Mouse (Mus musculus) adrenal gland, adult 2 months (tissue): ENCODE measurements around the gene Nlrp3. TPM values are rescaled to one million over a fixed set of nuclear protein-coding genes. Genes with fewer than 3 reads are reported as not detected.

ENCODE experiments used
- DNase-seq: peaks from one replicate; pipeline ENCODE4 v3.0.0; 2021
- long read RNA-seq: library from polyadenylated mRNA; stranded (forward); transcript quantifications from one replicate; pipeline ENCODE4 v2.0.0, GENCODE M21; 2021
- polyA plus RNA-seq: library from polyadenylated mRNA; depleted of rRNA; stranded (reverse); fragments of >200 nt; gene quantifications from 2 replicates; pipeline ENCODE4 v1.2.3, GENCODE M21; 2012; rRNA removed
- total RNA-seq, 2 experiments: library from RNA; stranded (reverse); gene quantifications; 2 replicates each; pipeline ENCODE4 v1.2.3; 2021

Nlrp3 gene
- 1 to 10 TPM; 1.3 to 1.8 TPM for total RNA-seq
- polyA plus RNA-seq, result 0.26 and 0.29 TPM in 2 replicates
- long read RNA-seq, result 0 reads

DNA sequence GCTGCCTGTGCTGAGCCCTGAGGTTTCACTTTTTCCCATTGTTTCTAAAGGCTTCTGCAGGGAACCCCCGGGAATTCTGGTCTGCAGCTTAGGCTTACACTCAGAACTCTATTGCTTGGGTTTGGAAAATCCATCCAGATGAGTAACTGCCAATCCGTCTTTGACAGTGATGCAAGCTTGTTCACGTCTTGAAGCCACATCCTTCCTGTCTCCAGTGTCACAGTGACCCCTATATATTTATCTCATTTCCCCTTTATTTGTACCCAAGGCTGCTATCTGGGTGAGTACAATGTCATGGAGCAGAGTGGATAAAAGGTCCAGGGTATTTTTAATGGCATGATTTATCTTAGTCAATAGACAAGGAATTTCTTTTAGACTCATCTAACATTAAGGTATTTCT is at the start of gene Nlrp3:
Gene Nlrp3 (plus strand): TSS at position 245 of the 400 bp plus-strand sequence.
- DNase-seq, result no peak

GRCm38 (mm10) chr11:59496672-59497310 is 44.6 kb upstream of the Nlrp3 start:
- no peak for DNase-seq

GRCm38 (mm10) chr11:59497747-59498146 is 43.6 kb upstream of the Nlrp3 start:
- no peak for DNase-seq

DNA sequence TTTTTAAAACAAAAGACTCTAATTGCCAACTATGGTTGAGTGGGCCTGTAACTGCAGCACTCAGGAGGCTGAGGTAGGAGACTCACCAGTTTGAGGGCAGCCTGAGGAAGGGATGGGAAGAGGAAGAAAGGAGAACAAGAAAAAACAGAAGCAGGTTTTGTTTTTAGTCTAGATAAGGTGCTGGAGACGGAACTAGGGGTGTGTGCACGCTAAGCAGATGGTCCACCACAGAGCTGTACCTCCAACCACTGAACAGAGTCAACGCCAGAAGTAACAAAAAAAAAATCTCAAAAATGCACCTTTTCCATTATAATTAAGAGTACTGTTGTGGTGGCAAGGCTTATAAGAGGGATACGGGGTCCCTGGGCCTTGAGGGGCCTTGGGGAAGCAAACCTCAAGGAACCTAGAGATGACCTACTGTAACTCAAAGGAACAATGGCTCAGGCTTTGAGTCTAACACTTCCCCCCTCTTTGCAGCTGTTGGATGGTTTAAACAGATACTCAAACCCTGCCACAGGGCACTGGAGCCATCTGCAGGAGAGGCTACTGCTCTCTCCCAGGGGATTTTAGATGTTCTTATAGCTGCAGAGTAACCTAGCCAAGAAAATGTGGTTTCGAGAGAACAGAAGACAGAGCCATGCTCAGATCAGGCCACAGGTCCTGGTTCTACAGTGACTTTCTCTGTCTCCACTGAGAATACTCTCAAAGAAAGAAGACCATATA is 39.2 kb upstream of the Nlrp3 start:
- no peak for DNase-seq

- peak; percentile 73 for DNase-seq
These were observed 36.0 kb upstream of the Nlrp3 start for GRCm38 (mm10) chr11:59505351-59505838.

GRCm38 (mm10) chr11:59505839-59506712 is 35.3 kb upstream of the Nlrp3 start:
- DNase-seq, result peak; percentile 94

DNA sequence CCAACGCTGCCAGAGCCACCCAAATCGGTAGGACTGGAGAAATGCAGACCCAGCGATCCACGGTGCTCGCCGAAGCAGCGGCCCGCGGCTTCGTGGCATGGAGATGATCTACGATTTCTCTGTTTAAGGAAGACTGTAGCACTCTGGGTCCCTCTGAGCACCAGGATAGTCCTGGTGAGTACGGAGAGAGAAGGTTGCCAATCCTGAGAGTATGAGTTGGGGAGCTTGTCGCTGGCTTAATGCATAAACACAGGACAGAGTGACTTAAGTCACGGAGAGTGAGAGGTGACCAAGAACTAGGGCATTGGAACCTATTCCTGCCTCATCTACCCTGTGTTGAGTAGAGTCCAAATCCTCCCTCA is 34.7 kb upstream of the Nlrp3 start:
- no peak for DNase-seq

DNA sequence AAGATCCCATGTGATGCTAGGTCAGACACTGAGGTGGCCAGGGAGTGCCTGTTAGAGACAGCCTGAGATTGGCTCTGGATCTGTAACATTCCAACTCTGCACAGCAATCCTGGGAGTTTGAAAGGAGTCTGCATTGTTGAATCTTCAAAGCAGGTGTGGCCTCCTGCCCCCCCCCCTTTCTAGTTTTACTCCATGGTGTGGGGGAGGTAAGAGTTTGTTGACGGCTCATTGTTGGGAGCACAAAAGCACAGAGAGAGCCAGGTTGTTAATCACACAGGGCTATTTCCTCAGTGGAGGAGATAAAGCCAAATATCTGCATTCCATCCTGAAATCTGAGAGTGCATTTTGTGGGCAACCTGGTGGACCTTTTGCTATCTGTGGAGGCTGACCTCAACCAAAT is 29.8 kb upstream of the Nlrp3 start:
- DNase-seq, result no peak

- no peak for DNase-seq
These were observed 28.6 kb upstream of the Nlrp3 start for GRCm38 (mm10) chr11:59512733-59513132.

DNA sequence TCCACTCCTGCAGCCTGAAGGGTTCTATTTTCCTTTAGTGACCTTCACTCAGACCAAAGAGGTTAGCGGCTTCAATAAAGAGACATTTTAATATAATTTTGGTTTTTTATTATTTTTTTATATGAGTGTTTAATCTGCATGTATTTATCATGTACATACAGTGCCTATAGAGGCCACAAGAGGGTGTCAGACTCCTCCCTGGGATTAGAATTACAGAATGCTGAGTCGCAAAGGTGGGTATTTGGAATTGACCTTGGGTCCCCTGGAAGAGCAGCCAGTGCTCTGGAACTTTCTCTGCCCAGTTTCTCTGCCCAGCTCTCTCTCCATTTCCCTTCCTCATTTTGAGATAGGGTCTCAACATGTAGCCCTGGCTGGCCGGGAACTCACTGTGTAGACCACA is 27.8 kb upstream of the Nlrp3 start:
- no peak for DNase-seq

GRCm38 (mm10) chr11:59514381-59514780 is 27.0 kb upstream of the Nlrp3 start:
- DNase-seq, result no peak

GRCm38 (mm10) chr11:59514789-59515188 is 26.6 kb upstream of the Nlrp3 start:
- no peak for DNase-seq

GRCm38 (mm10) chr11:59517441-59517840 is 23.9 kb upstream of the Nlrp3 start:
- DNase-seq, result no peak

- DNase-seq, result no peak
These were observed 23.1 kb upstream of the Nlrp3 start for GRCm38 (mm10) chr11:59518226-59518625.

DNA sequence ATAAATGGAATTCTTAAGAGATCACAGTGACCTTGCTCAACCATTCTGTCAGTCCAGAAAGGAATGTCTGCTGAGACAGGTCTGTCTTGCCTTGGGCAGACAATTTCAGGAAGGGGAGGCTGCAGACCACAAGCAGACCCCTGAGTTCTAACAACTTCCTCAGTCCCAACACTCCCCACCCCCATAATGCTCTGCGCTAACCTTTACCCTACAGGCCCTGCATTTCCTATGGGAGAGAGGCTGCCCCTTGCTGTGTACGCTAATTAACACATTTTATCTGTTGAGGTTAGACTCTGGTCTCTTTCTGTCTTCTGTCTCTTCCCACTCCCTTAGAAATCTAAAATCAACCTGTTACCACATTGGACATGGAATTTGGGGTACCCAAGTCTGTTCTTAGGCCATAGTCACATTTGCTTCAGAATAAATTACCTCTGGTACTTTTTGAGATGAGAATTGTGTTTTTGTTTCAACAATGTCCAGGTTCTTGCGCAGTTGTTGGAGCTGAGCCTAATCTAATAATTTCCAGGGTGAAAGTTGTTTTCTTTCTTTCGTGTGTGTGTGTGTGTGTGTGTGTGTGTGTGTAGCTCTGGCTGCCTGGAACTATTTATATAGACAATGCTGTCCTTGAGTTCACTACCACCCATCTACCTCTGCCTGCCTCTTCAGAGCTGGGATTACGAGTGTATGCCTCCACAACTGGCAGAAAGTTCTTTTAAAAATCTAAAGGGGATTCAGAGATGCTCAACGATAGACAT is 21.4 kb upstream of the Nlrp3 start:
- no peak for DNase-seq

DNA sequence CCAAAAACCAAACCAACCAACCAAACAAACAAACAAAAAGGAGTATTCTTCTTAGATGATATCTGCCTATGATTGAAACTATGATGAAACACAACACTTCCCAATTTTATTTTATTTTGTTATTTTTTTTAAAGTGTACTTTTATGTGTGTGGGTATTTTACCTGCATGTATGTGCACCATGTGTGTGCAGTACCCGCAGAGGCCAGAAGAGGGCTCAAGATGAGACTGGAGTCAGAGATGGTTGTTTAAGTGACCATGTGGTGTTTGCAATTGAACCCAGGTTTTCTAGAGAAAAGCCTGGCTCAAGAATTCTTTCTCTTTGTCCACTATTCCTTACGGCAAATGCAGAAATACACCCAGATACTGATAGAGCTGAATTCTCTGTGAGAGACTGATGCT is 17.2 kb upstream of the Nlrp3 start:
- DNase-seq, result no peak

GRCm38 (mm10) chr11:59525237-59525636 is 16.1 kb upstream of the Nlrp3 start:
- DNase-seq, result peak; percentile 72

DNA sequence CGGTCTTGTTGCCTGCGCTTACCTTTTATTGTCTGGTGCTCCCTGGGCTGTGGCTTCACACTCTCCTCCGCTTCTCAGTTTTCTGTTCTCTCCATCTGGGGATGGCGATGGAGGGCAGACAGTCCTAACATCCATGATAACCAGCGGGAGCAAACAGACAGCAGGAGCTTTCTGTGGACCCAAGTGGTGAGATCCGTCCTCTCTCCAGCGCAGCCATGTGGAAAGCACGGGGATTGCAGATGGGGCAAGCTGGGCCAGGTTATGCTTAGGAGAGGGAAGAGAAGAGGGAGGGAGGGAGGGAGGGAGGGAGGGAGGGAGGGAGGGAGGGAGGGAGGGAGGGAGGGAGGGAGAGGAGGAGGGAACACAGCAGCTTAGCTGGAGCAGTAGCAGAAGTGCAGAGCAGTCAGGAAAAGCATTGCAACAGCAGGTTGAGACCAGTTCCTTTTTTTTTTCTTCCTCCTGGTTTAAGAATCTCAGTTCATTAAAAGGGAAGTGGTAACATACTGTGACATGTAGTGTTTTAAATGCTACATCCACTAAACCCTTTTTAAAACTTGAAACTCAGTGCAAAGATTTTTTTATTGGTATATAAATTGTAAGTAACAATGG is 14.8 kb upstream of the Nlrp3 start, which contains the start of gene Zkscan17:
Gene Zkscan17 (minus strand): TSS at position 280 of the 609 bp plus-strand sequence.
- peak; percentile 30 for DNase-seq

GRCm38 (mm10) chr11:59530221-59530620 is 11.1 kb upstream of the Nlrp3 start:
- no peak for DNase-seq

GRCm38 (mm10) chr11:59530870-59531535 is 10.4 kb upstream of the Nlrp3 start:
- DNase-seq, result no peak

DNA sequence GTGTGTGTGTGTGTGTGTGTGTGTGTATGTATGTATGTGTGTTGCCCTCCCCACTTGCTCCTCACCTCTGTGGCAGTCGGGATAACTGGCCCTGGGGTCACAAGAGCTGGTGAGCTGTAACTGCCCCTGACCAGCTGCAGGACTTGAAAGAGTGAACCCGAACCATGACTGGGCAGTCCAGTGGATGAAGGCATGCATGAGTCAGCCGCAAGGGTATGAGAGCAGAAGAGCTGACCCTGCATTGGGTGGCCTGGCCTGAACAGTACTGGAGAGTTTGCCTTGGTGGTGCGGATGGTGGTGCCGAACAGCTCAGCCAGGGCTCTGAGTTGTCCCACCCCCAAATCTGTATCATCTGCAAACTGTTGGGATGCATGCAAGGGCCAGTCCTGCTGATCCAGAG is 9.8 kb upstream of the Nlrp3 start:
- DNase-seq, result no peak
